Mouse (Mus musculus): Measurements from ENCODE around the gene Piwil1.

The Piwil1 gene

GRCm38 (mm10) chr5:128702224-128702623, at the start of gene Piwil1:
Gene Piwil1, plus strand, starts transcription at chr5:128702524.
- no peak for DNase-seq (ENCODE audit: low read depth)

GRCm38 (mm10) chr5:128656496-128657135, 45.7 kb upstream of the Piwil1 start:
- DNase-seq (ENCODE audit: low read depth) = no peak

- DNase-seq (ENCODE audit: low read depth) = no peak
These were observed 42.2 kb upstream of the Piwil1 start for GRCm38 (mm10) chr5:128660101-128660500.

GRCm38 (mm10) chr5:128662881-128663280, 39.4 kb upstream of the Piwil1 start:
- no peak for DNase-seq (ENCODE audit: low read depth)

- no peak for DNase-seq (ENCODE audit: low read depth)
These were observed 38.3 kb upstream of the Piwil1 start for GRCm38 (mm10) chr5:128663976-128664375.

GRCm38 (mm10) chr5:128665045-128665444, 37.3 kb upstream of the Piwil1 start:
- no peak for DNase-seq (ENCODE audit: low read depth)

- no peak for DNase-seq (ENCODE audit: low read depth)
These were observed 35.0 kb upstream of the Piwil1 start for GRCm38 (mm10) chr5:128667303-128667702.

GRCm38 (mm10) chr5:128674124-128674523, 28.2 kb upstream of the Piwil1 start:
- no peak for DNase-seq (ENCODE audit: low read depth)

GRCm38 (mm10) chr5:128677373-128677772, 25.0 kb upstream of the Piwil1 start:
- no peak for DNase-seq (ENCODE audit: low read depth)

GRCm38 (mm10) chr5:128677861-128678260, 24.5 kb upstream of the Piwil1 start:
- no peak for DNase-seq (ENCODE audit: low read depth)

- DNase-seq (ENCODE audit: low read depth) = no peak
These were observed 20.9 kb upstream of the Piwil1 start for GRCm38 (mm10) chr5:128681456-128681855.

GRCm38 (mm10) chr5:128684192-128684591, 18.1 kb upstream of the Piwil1 start:
- DNase-seq (ENCODE audit: low read depth) = no peak

GRCm38 (mm10) chr5:128684621-128685020, 17.7 kb upstream of the Piwil1 start:
- no peak for DNase-seq (ENCODE audit: low read depth)

- DNase-seq (ENCODE audit: low read depth) = no peak
These were observed 15.2 kb upstream of the Piwil1 start for GRCm38 (mm10) chr5:128687139-128687538.

- DNase-seq (ENCODE audit: low read depth) = no peak
These were observed 8.2 kb upstream of the Piwil1 start for GRCm38 (mm10) chr5:128694107-128694506.

GRCm38 (mm10) chr5:128694611-128695325, 7.6 kb upstream of the Piwil1 start:
- no peak for DNase-seq (ENCODE audit: low read depth)

GRCm38 (mm10) chr5:128696824-128697223, 5.5 kb upstream of the Piwil1 start:
- DNase-seq (ENCODE audit: low read depth) = no peak

GRCm38 (mm10) chr5:128700716-128701115, 1.6 kb upstream of the Piwil1 start:
- DNase-seq (ENCODE audit: low read depth) = no peak

- no peak for DNase-seq (ENCODE audit: low read depth)
These were observed 1.4 kb downstream of the Piwil1 start for GRCm38 (mm10) chr5:128703688-128704087.

- DNase-seq (ENCODE audit: low read depth) = no peak
These were observed 2.0 kb downstream of the Piwil1 start for GRCm38 (mm10) chr5:128704134-128704904.

- DNase-seq (ENCODE audit: low read depth) = no peak
These were observed 4.1 kb downstream of the Piwil1 start for GRCm38 (mm10) chr5:128706467-128706866.

GRCm38 (mm10) chr5:128707271-128707670, 4.9 kb downstream of the Piwil1 start:
- no peak for DNase-seq (ENCODE audit: low read depth)

GRCm38 (mm10) chr5:128708929-128709328, 6.6 kb downstream of the Piwil1 start:
- DNase-seq (ENCODE audit: low read depth) = no peak
